Comparison of ENCODE assay signal across 17 mouse cellular contexts in the genomic region with DNA sequence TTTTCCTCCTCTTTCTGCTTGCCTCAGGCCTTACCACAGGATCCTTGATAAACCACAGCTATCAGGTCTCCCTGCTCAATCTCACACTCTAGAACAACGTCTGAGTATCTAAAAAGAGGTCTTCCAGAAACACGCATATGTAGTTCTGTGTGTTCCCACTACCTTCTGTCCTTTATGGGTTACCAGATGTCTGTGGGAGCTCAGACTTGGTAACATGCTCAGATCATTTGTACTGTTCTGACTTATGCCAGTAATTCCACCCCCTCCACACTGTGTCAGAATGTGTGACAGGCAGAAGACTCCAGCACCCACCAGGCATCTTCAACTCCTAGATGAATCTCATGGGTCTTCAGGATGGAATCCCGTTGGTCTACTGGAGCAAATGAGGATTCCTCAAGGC. TPM values are rescaled to one million over a fixed set of nuclear protein-coding genes. Genes with fewer than 3 reads are reported as not detected.
"Had no signal": no experiment of that assay in that cellular context is flagged by ENCODE, and none has a peak within 500 bp of the region (broad histone marks: within the 10 kb centered on the region; RNA-seq: fewer than 3 reads in every experiment).

No protein-coding gene starts in this region.

- H3K4me3 ChIP-seq: limb, embryonic 13.5 days; midbrain, embryonic 12.5 days; neural tube, embryonic 13.5 days had no signal

- H3K4me1 ChIP-seq: limb, embryonic 13.5 days; midbrain, embryonic 12.5 days; neural tube, embryonic 13.5 days had no signal

- H3K27ac ChIP-seq: kidney, postnatal 0 days; limb, embryonic 13.5 days; liver, embryonic 14.5 days; midbrain, embryonic 12.5 days; neural tube, embryonic 13.5 days had no signal

- H3K36me3 ChIP-seq: limb, embryonic 13.5 days; midbrain, embryonic 12.5 days; neural tube, embryonic 13.5 days had no signal

- H3K27me3 ChIP-seq: limb, embryonic 13.5 days; neural tube, embryonic 13.5 days had no signal

- DNase-seq: kidney, adult 11 months; kidney, adult 9 months; kidney, postnatal 36 days; lung, adult 18-20 months; spleen, adult 18-20 months; thymus, adult 2 months; thymus, postnatal 25 days had no signal

- H3K9me3 ChIP-seq: limb, embryonic 13.5 days; midbrain, embryonic 12.5 days; neural tube, embryonic 13.5 days had no signal

RNA-seq across cellular contexts. Expression of gene Drd5, which starts 37.8 kb away (rescaled TPM):
- polyA plus RNA-seq: intestine, embryonic 14.5 days; kidney, postnatal 0 days; liver, adult 2 months; liver, embryonic 14.5 days; lung, embryonic 16.5 days; stomach, embryonic 14.5 days; testis, adult 2 months had no signal
